Mouse (Mus musculus): ENCODE measurements around the gene Gm9887. TPM values are rescaled to one million over a fixed set of nuclear protein-coding genes. Genes with fewer than 3 reads are reported as not detected.
"Not testable (repeated sequence)": the region's sequence is repeated elsewhere in the genome, so short reads cannot be mapped to it uniquely, and the experiment has no call there.

Gene Gm9887
- total RNA-seq, 4 experiments from 2014 or later = 0.73 to 0.86 TPM; not detected in 2

- no peak for DNase-seq
Measured at GRCm38 (mm10) chr12:69385542-69386280, 13.5 kb upstream of the Gm9887 start.

GRCm38 (mm10) chr12:69384606-69385005, 12.3 kb upstream of the Gm9887 start:
- DNase-seq = no peak

- no peak for DNase-seq
Measured at GRCm38 (mm10) chr12:69382880-69383279, 10.6 kb upstream of the Gm9887 start.

GRCm38 (mm10) chr12:69378558-69379454, 6.5 kb upstream of the Gm9887 start:
- DNase-seq = no peak

- not testable (repeated sequence) for DNase-seq
Measured at GRCm38 (mm10) chr12:69377636-69378035, 5.4 kb upstream of the Gm9887 start.

GRCm38 (mm10) chr12:69377188-69377587, 4.9 kb upstream of the Gm9887 start:
- no peak for DNase-seq

GRCm38 (mm10) chr12:69376132-69376531, 3.9 kb upstream of the Gm9887 start:
- DNase-seq = no peak

GRCm38 (mm10) chr12:69373850-69374766, 1.9 kb upstream of the Gm9887 start:
- DNase-seq = no peak

- DNase-seq = no peak
Measured at GRCm38 (mm10) chr12:69372731-69373331, 573 bp upstream of the Gm9887 start.

GRCm38 (mm10) chr12:69371421-69371853, 821 bp downstream of the Gm9887 start:
- no peak for DNase-seq

GRCm38 (mm10) chr12:69370936-69371335, 1.3 kb downstream of the Gm9887 start:
- no peak for DNase-seq

- no peak for DNase-seq
Measured at GRCm38 (mm10) chr12:69367557-69367956, 4.7 kb downstream of the Gm9887 start.

GRCm38 (mm10) chr12:69366424-69366823, 5.8 kb downstream of the Gm9887 start:
- DNase-seq = no peak

- DNase-seq = no peak
Measured at GRCm38 (mm10) chr12:69365757-69366156, 6.5 kb downstream of the Gm9887 start.

- DNase-seq = peak; percentile 76
Measured at GRCm38 (mm10) chr12:69363899-69364762, 8.1 kb downstream of the Gm9887 start.

GRCm38 (mm10) chr12:69363110-69363509, 9.1 kb downstream of the Gm9887 start:
- DNase-seq = not testable (repeated sequence)

GRCm38 (mm10) chr12:69362388-69362787, 9.9 kb downstream of the Gm9887 start:
- DNase-seq = no peak

- DNase-seq = no peak
Measured at GRCm38 (mm10) chr12:69361919-69362318, 10.3 kb downstream of the Gm9887 start.

- DNase-seq = peak; percentile 98
Measured at GRCm38 (mm10) chr12:69360997-69361899, 11.0 kb downstream of the Gm9887 start.

GRCm38 (mm10) chr12:69360655-69360996, 11.6 kb downstream of the Gm9887 start:
- peak; percentile 40 for DNase-seq
